Mouse (Mus musculus): Measurements from ENCODE around the gene Wdr70. TPM values are rescaled to one million over a fixed set of nuclear protein-coding genes. Genes with fewer than 3 reads are reported as not detected.
"Not testable (repeated sequence)": the region's sequence is repeated elsewhere in the genome, so short reads cannot be mapped to it uniquely, and the experiment has no call there.

Wdr70 gene
- polyA plus RNA-seq, 2 experiments = 10.5 to 18.0 TPM

DNA sequence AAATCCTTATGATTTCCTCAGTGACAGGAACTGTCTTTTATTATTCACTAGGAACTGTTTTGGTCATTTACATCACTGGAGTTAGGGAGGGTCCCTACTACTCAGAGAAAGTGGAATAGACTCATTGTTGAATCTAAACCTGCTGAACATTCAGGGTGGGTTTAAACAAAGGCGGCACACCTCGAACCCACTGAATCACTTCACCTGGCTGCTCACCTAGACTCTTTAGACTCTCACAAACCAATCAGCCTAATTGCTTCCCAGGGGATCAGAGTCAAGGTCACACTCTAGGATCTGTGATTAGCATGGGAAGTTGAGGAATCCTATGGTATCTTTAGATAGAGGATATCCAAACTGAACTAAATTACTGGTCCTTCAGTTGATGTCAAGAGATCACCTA lies 8.3 kb downstream of the Wdr70 start:
- Histone ChIP-seq H3K4me1 (replicated peaks; ENCODE audit: control insufficient read depth in 2 of 2, insufficient read depth in 2 of 2, low read length in 1 of 2) (no peaks in the 10 kb centered on the region), H3K27ac (no peak overlapping the region), H3K9ac (replicated peaks) (no peak overlapping the region), H3K27me3 (ENCODE audit: control insufficient read depth, insufficient read depth, low read length) (no peaks in the 10 kb centered on the region), H3K4me3 (ENCODE audit: insufficient read depth in 1 of 2, low read depth in 2 of 2, low read length in 2 of 2) (no peak overlapping the region), H3K4me2 (ENCODE audit: low read depth) (no peak overlapping the region), H3K9me3 (ENCODE audit: control insufficient read depth, low read length) (no peaks in the 10 kb centered on the region), H3K36me3 (replicated peaks; ENCODE audit: control insufficient read depth, insufficient read depth, low read depth) (peaks cover 13% of the 10 kb centered on the region)
- no peak for TF ChIP-seq EP300 (IDR thresholded peaks at IDR 0.05; ENCODE audit: low read depth)
- no peak for TF ChIP-seq CTCF (IDR thresholded peaks at IDR 0.05; ENCODE audit: low read depth)
- 89% methylated on average over 2 of the region's 2 CpGs for WGBS (ENCODE audit: insufficient replicate concordance)
- ATAC-seq (ENCODE audit: insufficient read depth) (no peak), DNase-seq (ENCODE audit: low read depth in 3 of 3, low spot score in 3 of 3) (no peak)

DNA sequence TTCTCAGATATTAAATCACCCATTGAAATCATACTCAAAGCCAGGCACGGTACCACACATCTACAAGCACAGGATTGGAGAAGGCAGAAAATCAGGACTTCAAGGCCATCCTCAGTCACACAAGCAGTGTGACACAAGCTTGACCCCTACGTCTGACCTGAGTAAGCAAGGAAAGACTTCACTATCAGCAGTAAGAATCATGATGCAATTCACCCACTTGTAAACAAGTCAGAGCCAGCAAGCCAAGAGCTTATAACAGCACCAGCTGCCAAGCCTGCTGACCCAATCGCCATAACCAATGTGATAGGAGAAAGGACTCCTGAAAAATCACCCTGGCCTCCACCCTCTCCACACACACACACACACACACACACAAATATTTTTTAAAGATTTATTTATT lies 10.3 kb downstream of the Wdr70 start:
- Histone ChIP-seq H3K36me3 (replicated peaks; ENCODE audit: control insufficient read depth, insufficient read depth, low read depth) (peaks cover 13% of the 10 kb centered on the region), H3K4me3 (ENCODE audit: insufficient read depth in 1 of 2, low read depth in 2 of 2, low read length in 2 of 2) (no peak overlapping the region), H3K27me3 (ENCODE audit: control insufficient read depth, insufficient read depth, low read length) (no peaks in the 10 kb centered on the region), H3K4me2 (ENCODE audit: low read depth) (no peak overlapping the region), H3K9ac (replicated peaks) (no peak overlapping the region), H3K9me3 (ENCODE audit: control insufficient read depth, low read length) (no peaks in the 10 kb centered on the region), H3K27ac (no peak overlapping the region), H3K4me1 (replicated peaks; ENCODE audit: control insufficient read depth in 2 of 2, insufficient read depth in 2 of 2, low read length in 1 of 2) (no peaks in the 10 kb centered on the region)
- TF ChIP-seq EP300 (IDR thresholded peaks at IDR 0.05; ENCODE audit: low read depth) (no peak), CTCF (IDR thresholded peaks at IDR 0.05; ENCODE audit: low read depth) (no peak)
- ATAC-seq (ENCODE audit: insufficient read depth) (no peak), DNase-seq (ENCODE audit: low read depth in 3 of 3, low spot score in 3 of 3) (no peak)
- 75% methylated on average over 3 of the region's 3 CpGs for WGBS (ENCODE audit: insufficient replicate concordance)

DNA sequence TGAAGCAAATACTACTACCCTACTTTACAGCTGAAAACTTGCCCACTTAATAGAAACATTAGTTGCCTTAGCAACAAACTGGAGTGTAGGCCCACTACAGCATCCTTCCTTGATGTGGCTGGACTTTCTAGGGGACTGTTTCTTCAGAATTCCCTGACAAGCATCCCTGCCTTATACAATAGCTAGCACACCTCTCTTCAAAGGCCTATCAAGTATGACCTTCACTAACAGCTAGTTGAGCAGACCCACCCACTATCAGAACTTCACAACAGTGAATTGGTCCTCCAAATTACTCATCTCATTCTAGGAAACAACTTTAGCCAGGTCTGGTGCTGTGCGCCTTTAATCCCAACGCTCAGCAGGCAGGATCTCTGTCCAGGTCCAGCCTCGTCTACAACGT lies 11.7 kb downstream of the Wdr70 start:
- no peaks in the 10 kb centered on the region for H3K9me3 ChIP-seq (ENCODE audit: control insufficient read depth, low read length)
- no peak overlapping the region for H3K4me3 ChIP-seq (ENCODE audit: insufficient read depth in 1 of 2, low read depth in 2 of 2, low read length in 2 of 2)
- H3K27ac ChIP-seq = no peak overlapping the region
- no peak for ATAC-seq (ENCODE audit: insufficient read depth)
- peaks cover 7% of the 10 kb centered on the region; the same call in 1 of the 2 replicates for H3K36me3 ChIP-seq (replicated peaks; ENCODE audit: control insufficient read depth, insufficient read depth, low read depth)
- no peaks in the 10 kb centered on the region for H3K27me3 ChIP-seq (ENCODE audit: control insufficient read depth, insufficient read depth, low read length)
- no peak for DNase-seq (ENCODE audit: low read depth in 3 of 3, low spot score in 3 of 3)
- H3K4me2 ChIP-seq (ENCODE audit: low read depth) = no peak overlapping the region
- H3K9ac ChIP-seq (replicated peaks) = no peak overlapping the region
- TF ChIP-seq CTCF (IDR thresholded peaks at IDR 0.05; ENCODE audit: low read depth) = no peak
- no peak for TF ChIP-seq EP300 (IDR thresholded peaks at IDR 0.05; ENCODE audit: low read depth)
- H3K4me1 ChIP-seq (replicated peaks; ENCODE audit: control insufficient read depth in 2 of 2, insufficient read depth in 2 of 2, low read length in 1 of 2) = no peaks in the 10 kb centered on the region
- 80% methylated on average over 4 of the region's 4 CpGs for WGBS (ENCODE audit: insufficient replicate concordance)

DNA sequence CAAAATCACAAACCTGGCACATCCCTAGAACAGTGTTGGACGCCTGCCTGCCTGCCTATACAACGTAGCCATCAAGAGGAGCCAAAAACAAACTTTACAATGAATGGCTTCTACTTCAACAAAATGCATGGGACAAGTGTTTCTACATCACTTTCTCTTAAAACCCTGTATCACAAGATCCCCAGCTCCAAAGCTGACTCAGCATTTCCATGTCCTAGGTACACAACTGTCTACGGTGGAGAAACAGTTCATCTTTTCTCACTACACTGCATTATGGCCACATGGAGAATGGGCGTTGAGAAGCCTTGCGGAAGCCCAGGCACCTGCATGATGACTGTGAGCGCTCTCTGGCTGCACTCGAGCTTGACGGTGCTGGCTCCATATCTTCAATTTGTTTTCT lies 16.9 kb downstream of the Wdr70 start:
- no peaks in the 10 kb centered on the region for H3K9me3 ChIP-seq (ENCODE audit: control insufficient read depth, low read length)
- H3K4me2 ChIP-seq (ENCODE audit: low read depth) = no peak overlapping the region
- no peaks in the 10 kb centered on the region for H3K27me3 ChIP-seq (ENCODE audit: control insufficient read depth, insufficient read depth, low read length)
- no peak overlapping the region for H3K9ac ChIP-seq (replicated peaks)
- no peak overlapping the region for H3K27ac ChIP-seq
- no peak for TF ChIP-seq EP300 (IDR thresholded peaks at IDR 0.05; ENCODE audit: low read depth)
- TF ChIP-seq CTCF (IDR thresholded peaks at IDR 0.05; ENCODE audit: low read depth) = no peak
- peaks cover 3% of the 10 kb centered on the region for H3K36me3 ChIP-seq (replicated peaks; ENCODE audit: control insufficient read depth, insufficient read depth, low read depth)
- no peaks in the 10 kb centered on the region for H3K4me1 ChIP-seq (replicated peaks; ENCODE audit: control insufficient read depth in 2 of 2, insufficient read depth in 2 of 2, low read length in 1 of 2)
- H3K4me3 ChIP-seq (ENCODE audit: insufficient read depth in 1 of 2, low read depth in 2 of 2, low read length in 2 of 2) = no peak overlapping the region
- WGBS (ENCODE audit: insufficient replicate concordance) = 81% methylated on average over 8 of the region's 8 CpGs
- DNase-seq (ENCODE audit: low read depth in 3 of 3, low spot score in 3 of 3) (no peak), ATAC-seq (ENCODE audit: insufficient read depth) (no peak)

DNA sequence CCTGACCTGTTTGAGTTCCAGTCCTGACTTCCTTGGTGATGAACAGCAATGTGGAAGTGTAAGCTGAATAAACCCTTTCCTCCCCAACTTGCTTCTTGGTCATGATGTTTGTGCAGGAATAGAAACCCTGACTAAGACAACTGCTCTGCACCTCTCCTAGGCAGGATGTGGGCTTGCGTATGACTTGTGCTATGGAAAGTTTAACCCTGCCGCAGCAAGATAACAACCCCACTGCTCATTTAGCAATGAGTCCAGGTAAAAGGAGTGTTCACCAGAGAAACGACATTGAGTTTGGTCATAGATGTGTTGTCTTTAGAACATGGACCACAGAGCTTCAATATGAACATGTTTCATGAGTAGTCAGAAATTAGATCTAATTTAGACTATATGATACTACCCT lies 25.9 kb downstream of the Wdr70 start:
- H3K4me3 ChIP-seq (ENCODE audit: insufficient read depth in 1 of 2, low read depth in 2 of 2, low read length in 2 of 2); ATAC-seq (ENCODE audit: insufficient read depth); H3K27ac ChIP-seq; H3K36me3 ChIP-seq (replicated peaks; ENCODE audit: control insufficient read depth, insufficient read depth, low read depth); DNase-seq (ENCODE audit: low read depth in 3 of 3, low spot score in 3 of 3); H3K9me3 ChIP-seq (ENCODE audit: control insufficient read depth, low read length); H3K9ac ChIP-seq (replicated peaks); H3K4me2 ChIP-seq (ENCODE audit: low read depth); H3K27me3 ChIP-seq (ENCODE audit: control insufficient read depth, insufficient read depth, low read length); H3K4me1 ChIP-seq (replicated peaks; ENCODE audit: control insufficient read depth in 2 of 2, insufficient read depth in 2 of 2, low read length in 1 of 2): not testable (repeated sequence)
- WGBS (ENCODE audit: insufficient replicate concordance) = 67% methylated on average over 3 of the region's 3 CpGs

DNA sequence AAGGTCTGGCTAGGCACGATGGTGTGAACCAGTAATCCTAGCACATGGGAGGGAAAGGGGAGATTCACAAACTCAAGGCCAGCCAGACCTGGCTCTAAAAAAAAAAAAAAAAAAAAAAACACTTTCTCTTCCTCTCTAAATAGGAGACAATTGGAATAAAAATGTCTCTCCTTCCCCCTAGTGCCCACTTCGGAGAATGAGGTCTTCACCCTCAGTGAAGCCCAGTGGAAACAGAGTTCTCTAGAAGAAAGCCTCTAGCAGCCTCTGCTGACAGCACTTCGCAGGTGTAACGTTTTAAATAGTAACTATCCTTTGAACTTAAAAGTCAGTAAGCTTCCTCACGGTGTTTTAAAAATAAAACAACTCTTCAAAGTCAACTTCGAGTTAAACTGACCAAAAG lies 33.8 kb downstream of the Wdr70 start:
- DNase-seq (ENCODE audit: low read depth in 3 of 3, low spot score in 3 of 3) = no peak
- 68% methylated on average over 6 of the region's 6 CpGs for WGBS (ENCODE audit: insufficient replicate concordance)
- no peaks in the 10 kb centered on the region for H3K27me3 ChIP-seq (ENCODE audit: control insufficient read depth, insufficient read depth, low read length)

More for the DNA sequence above, 33.8 kb downstream of the Wdr70 start:
- H3K4me1 ChIP-seq (replicated peaks; ENCODE audit: control insufficient read depth in 2 of 2, insufficient read depth in 2 of 2, low read length in 1 of 2) = no peaks in the 10 kb centered on the region
- H3K9ac ChIP-seq (replicated peaks) = no peak overlapping the region
- no peaks in the 10 kb centered on the region for H3K9me3 ChIP-seq (ENCODE audit: control insufficient read depth, low read length)
- ATAC-seq (ENCODE audit: insufficient read depth) = no peak
- no peak for TF ChIP-seq EP300 (IDR thresholded peaks at IDR 0.05; ENCODE audit: low read depth)
- TF ChIP-seq CTCF (IDR thresholded peaks at IDR 0.05; ENCODE audit: low read depth) = no peak
- H3K4me2 ChIP-seq (ENCODE audit: low read depth) = no peak overlapping the region
- H3K36me3 ChIP-seq (replicated peaks; ENCODE audit: control insufficient read depth, insufficient read depth, low read depth) = no peaks in the 10 kb centered on the region; the same call in 1 of the 2 replicates
- H3K4me3 ChIP-seq (ENCODE audit: insufficient read depth in 1 of 2, low read depth in 2 of 2, low read length in 2 of 2) = no peak overlapping the region
- no peak overlapping the region for H3K27ac ChIP-seq

Measured in liver, embryonic 14.5 days (tissue).